Mouse (Mus musculus) cortical plate, adult 2 months (tissue): ENCODE results near the gene Dnajb2. TPM values are rescaled to one million over a fixed set of nuclear protein-coding genes. Genes with fewer than 3 reads are reported as not detected.
"Not testable (repeated sequence)": the region's sequence is repeated elsewhere in the genome, so short reads cannot be mapped to it uniquely, and the experiment has no call there.

Experiments used
- H3K27ac ChIP-seq: fragments of 200-500 bp; 2 replicates; pipeline ENCODE4 v1.5.1; 2012; ENCODE audit warnings: low read length, control low read depth, inconsistent platforms; ENCODE audit not compliant: insufficient read depth
- H3K4me1 ChIP-seq: fragments of 200-500 bp; 2 replicates; pipeline ENCODE4 v1.6.1; 2011; ENCODE audit warnings: low read length; ENCODE audit not compliant: control insufficient read depth, insufficient read depth
- H3K4me3 ChIP-seq: fragments of 200-500 bp; 2 replicates; pipeline ENCODE4 v1.5.1; 2011; ENCODE audit warnings: mild to moderate bottlenecking, low read length, control low read depth; ENCODE audit not compliant: insufficient read depth
- CTCF ChIP-seq: fragments of 200-500 bp; IDR thresholded peaks from 2 replicates; pipeline ENCODE4 v1.5.1; 2011; ENCODE audit warnings: mild to moderate bottlenecking, control low read depth, low read length; ENCODE audit not compliant: insufficient read depth; ENCODE audit errors: extremely low read depth
- POLR2A ChIP-seq: fragments of 200-500 bp; IDR thresholded peaks from 2 replicates; pipeline ENCODE4 v1.6.1; 2011; ENCODE audit warnings: mild to moderate bottlenecking, low read length, control low read depth; ENCODE audit not compliant: insufficient read depth; ENCODE audit errors: extremely low read depth
- polyA plus RNA-seq: library from polyadenylated mRNA; depleted of rRNA; stranded (reverse); fragments of >200 nt; gene quantifications from 2 replicates; pipeline ENCODE4 v1.2.3, GENCODE M21; 2012

Gene Dnajb2
- polyA plus RNA-seq, 1 experiment = 115 TPM

DNA sequence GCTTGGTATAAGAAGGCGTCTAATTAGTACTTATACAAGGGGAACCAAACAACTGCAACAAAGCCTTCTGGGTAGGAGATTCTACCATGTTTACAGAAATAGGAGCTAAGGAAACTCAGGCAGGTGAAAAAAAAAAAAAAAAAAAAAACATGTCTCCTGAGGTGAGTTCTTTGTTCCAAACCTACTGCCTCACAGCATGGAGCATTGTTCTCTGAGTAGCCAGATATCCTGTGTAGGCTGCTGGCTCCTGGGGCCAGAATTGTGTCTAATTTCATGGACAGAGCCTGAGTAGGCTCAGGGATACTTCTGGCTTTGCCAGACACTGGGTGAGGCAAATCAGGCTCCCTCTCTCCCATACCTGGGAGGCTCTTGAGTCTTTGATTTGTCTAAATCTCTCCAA lies 8.6 kb upstream of the Dnajb2 start:
- no peak overlapping the region for H3K27ac ChIP-seq
- no peak overlapping the region for H3K4me3 ChIP-seq
- no peak for TF ChIP-seq POLR2A
- no peaks in the 10 kb centered on the region for H3K4me1 ChIP-seq

DNA sequence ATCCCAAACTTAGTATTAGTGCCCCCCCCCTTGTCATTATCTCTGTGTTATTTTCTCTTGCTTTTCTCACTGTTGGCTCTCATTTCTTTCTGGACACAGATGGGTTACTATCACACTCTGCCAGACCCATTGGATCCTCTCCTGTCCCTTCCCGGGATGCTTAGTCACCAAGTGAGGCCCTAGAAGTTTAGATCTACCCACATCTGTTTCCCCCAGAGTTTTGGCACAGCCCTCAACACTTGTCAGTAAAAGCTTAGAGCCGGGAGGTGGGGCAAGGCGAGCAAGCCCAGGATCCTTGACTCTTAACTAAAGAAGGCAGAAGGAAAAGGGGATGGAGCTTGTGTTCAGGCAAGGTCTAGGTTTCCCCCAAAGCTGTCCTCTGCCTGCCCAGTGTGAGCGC lies 7.0 kb upstream of the Dnajb2 start:
- Histone ChIP-seq H3K4me1 (no peaks in the 10 kb centered on the region), H3K4me3 (no peak overlapping the region), H3K27ac (no peak overlapping the region)
- TF ChIP-seq POLR2A = no peak
- TF ChIP-seq CTCF = no peak

DNA sequence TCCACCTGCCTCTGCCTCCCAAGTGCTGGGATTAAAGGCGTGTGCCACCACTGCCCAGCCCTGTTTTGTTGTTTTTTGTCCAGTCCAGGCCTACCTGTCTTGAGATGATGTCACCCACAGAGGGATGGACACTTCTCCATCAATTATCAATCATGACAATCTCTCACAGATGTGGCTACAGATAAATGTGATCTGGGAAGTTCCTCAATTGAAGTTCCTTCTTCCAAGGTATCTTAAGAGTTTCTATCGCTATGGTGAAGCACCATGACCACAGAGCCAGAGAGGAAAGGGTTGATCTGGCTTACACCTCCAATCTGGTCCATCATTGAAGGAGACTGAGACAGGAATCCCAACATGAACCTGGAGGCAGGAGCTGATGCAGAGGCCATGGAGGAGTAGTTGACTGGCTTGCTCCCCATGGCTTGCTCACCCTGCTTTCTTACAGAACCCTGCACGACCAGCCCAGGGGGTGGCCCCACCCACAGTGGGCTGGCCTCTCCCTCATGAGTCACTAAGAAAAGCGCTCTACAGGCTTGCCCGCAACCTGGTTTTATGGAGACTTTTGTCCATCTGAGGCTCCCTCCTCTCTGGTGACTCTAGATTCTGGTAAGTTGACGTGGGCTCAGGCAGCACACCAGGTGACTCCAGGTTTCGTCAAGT lies 5.7 kb upstream of the Dnajb2 start:
- no peaks in the 10 kb centered on the region; the same call in 1 of the 2 replicates for H3K4me1 ChIP-seq
- no peak overlapping the region for H3K27ac ChIP-seq
- H3K4me3 ChIP-seq = no peak overlapping the region
- TF ChIP-seq POLR2A (no peak), CTCF (no peak)

DNA sequence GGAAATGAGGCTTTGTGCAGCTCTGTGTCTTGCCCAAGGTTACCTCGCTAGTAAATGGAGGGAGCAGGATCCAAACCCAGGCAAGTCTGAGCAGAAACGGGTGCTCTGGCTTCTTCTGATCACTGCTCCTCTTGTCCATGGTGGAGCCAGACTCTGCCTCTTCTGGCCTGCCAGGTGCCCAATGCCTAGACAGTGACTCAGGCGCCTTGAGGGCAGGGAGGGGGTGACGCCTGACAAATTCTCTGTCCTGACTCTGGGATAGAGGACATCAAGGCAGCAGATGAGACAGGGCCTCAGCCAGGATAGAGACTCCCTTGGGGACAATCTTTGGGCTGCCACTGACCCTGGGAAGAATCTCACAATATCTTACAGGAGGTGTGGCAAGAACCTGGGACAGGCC lies 5.0 kb upstream of the Dnajb2 start:
- no peak overlapping the region for H3K27ac ChIP-seq
- TF ChIP-seq CTCF (no peak), POLR2A (no peak)
- H3K4me1 ChIP-seq = peaks cover 1% of the 10 kb centered on the region; the same call in 1 of the 2 replicates
- no peak overlapping the region for H3K4me3 ChIP-seq

DNA sequence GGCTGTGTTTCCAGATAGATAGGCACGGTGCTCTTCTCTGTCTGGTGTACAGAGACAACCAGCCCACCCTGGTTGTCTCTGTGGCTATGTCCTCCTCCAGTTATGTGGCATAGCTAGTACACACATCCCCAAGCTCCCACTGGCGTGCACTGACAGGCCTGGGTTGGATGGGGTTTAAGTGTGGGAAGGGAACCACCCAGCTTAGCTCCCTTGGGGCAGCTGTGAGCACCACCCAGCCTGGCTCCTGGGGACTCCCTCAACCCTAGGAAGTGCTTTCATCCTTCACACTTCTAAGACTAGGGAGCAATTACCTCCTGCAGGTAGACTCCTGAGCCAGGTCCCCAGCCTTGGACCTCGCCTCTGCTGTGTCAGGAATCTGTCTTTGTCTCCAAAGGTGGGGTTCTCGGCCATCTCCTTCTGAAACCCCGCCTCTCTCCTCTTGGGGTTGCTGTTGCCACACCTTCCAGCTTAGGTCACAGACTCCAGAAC lies 4.5 kb upstream of the Dnajb2 start, which contains the start of gene A630095N17Rik:
Gene A630095N17Rik (minus strand): TSS at position 439 of the 489 bp plus-strand sequence.
- no peak within 1 kb of the TSS for H3K4me3 ChIP-seq
- no peak for TF ChIP-seq POLR2A
- H3K4me1 ChIP-seq = peaks cover 1% of the 10 kb centered on the region; the same call in 1 of the 2 replicates
- H3K27ac ChIP-seq = no peak within 1 kb of the TSS

DNA sequence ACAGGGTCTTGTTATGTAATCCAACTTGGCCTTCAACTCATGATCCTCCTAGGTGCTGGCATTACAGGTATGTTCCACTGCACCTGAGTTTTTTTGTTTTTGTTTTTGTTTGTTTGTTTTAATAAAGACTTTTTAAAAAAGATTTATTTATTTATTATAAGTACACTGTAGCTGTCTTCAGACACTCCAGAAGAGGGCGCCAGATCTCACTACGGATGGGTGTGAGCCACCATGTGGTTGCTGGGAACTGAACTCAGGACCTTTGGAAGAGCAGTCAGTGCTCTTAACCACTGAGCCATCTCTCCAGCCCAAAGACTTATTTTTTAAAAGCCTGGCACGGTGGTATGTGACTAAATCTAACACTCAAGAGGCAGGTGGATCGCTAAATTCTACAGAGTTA lies 3.7 kb upstream of the Dnajb2 start:
- not testable (repeated sequence) for H3K4me3 ChIP-seq, H3K27ac ChIP-seq, H3K4me1 ChIP-seq

DNA sequence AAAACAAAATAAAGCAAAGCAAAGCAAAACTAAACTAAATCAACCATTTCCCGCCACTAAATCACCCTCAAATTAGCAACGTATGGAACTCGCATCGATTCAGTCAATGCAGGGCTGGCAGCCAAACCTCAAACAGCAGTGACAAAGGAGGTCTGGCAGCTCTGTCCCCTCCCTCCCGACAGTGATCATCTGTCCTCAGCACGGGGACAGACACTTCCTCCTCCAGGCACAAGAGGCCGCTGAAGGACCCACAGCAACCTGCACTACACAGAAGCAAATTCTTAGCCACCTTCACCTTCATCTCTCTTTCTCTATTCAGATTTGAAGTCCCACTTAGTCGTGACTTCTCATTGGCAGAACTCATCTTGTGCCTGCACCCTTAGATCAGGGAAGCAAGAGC lies 1.6 kb upstream of the Dnajb2 start:
- peak; percentile 69 for TF ChIP-seq CTCF
- TF ChIP-seq POLR2A = 0 out of 2 replicates have a peak, but pooled peaks have one; percentile 22
- H3K27ac ChIP-seq = no peak overlapping the region
- no peak overlapping the region for H3K4me3 ChIP-seq
- peaks cover 1% of the 10 kb centered on the region; the same call in 1 of the 2 replicates for H3K4me1 ChIP-seq

DNA sequence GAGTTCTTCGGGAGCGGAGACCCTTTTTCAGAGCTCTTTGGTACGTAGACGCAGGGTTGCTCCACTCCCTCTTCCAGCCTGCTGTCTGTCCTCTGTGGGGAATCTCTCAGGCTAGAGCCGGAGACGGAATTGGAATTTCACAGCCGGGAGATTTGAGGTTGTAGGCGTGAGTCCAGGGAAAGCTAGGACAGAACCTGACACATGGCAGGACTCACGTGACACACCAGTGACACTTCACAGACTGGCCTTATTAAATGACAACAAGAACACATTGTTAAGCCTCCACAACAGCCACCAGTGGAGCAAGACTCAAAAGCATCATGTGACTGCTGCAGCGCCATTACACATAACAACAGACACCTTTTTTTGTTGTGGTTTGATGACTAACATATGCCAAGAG lies 3.4 kb downstream of the Dnajb2 start:
- no peak for TF ChIP-seq CTCF
- no peak for TF ChIP-seq POLR2A
- Histone ChIP-seq H3K27ac (peak overlapping the region; percentile 91), H3K4me1 (peaks cover 1% of the 10 kb centered on the region; the same call in 1 of the 2 replicates), H3K4me3 (no peak overlapping the region; the same call in 1 of the 2 replicates)

DNA sequence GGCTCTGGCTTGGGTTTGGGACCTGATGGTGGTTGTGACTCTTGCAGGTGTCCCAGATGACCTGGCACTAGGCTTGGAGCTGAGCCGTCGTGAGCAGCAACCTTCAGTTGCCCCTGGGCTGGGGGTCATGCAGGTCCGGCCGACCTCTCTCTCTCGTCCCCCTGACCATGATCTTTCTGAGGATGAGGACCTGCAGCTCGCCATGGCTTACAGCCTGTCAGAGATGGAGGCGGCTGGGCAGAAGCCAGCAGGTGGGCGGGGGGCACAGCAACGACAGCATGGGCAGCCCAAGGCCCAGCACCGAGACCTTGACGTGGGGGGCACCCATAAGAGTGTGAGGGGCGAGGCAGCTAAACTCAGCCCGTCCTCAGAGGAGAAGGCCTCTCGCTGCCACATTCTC lies 7.2 kb downstream of the Dnajb2 start:
- Histone ChIP-seq H3K27ac (no peak overlapping the region), H3K4me3 (no peak overlapping the region), H3K4me1 (peaks cover 2% of the 10 kb centered on the region)
- no peak for TF ChIP-seq POLR2A
- TF ChIP-seq CTCF = no peak

DNA sequence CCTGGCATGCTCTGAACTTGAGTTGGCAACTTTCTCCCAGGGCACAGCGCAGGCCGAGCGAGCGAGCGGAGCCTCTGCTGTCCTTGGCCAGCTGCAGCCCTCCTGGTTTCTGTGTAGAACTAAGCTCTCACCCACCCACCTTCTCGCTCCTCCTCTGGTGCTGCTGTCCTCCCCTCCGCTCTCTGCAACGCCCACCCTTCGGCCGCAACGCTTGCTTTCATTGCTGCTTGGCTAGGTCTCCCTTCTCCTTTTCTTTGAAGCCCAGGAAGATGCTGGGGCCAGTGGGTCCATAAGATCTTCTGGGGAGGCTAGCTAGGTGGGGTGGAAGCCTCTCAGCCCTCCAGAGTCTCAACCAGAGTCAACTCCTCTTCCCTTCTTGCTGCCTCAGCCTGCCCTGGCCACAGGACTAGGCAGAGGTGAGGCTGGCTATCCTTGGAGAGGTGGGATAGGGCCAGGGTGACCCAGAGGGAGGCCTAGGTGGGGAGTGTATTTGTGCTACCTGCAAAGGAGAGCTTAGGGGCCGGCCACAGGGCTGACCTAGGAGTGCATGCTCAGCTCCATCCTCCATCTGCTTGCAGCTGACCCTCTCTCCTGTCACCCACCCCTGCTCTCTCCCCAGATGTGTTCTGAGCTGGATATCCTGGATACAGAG lies 8.1 kb downstream of the Dnajb2 start:
- H3K27ac ChIP-seq = peak overlapping the region; percentile 32; the same call in 1 of the 2 replicates

More for the DNA sequence above, 8.1 kb downstream of the Dnajb2 start:
- Histone ChIP-seq H3K4me3 (no peak overlapping the region), H3K4me1 (peaks cover 2% of the 10 kb centered on the region)
- TF ChIP-seq POLR2A (no peak), CTCF (no peak)
